Mouse (Mus musculus) stomach, embryonic 15.5 days (tissue): ENCODE measurements around the gene Pex1. TPM values are rescaled to one million over a fixed set of nuclear protein-coding genes. Genes with fewer than 3 reads are reported as not detected.
"Not testable (repeated sequence)": the region's sequence is repeated elsewhere in the genome, so short reads cannot be mapped to it uniquely, and the experiment has no call there.

ENCODE experiments used
- ATAC-seq: fragments of 200-750 bp; cut with Nextera tagmentation; 2 replicates; pipeline ENCODE4 v1.8.0; 2017; ENCODE audit warnings: low read depth, moderate number of reproducible peaks, moderate TSS enrichment; ENCODE audit not compliant: insufficient read depth, low FRiP score
- H3K27ac ChIP-seq: fragments of 300-500 bp; sonication (generic); 2 replicates; pipeline ENCODE4 v1.5.1; 2015; ENCODE audit warnings: mild to moderate bottlenecking, inconsistent platforms
- H3K27me3 ChIP-seq: fragments of 300-500 bp; sonication (generic); replicated peaks from 2 replicates; pipeline ENCODE4 v1.6.1; 2015; ENCODE audit warnings: inconsistent platforms
- H3K36me3 ChIP-seq: fragments of 300-500 bp; sonication (generic); 2 replicates; pipeline ENCODE4 v1.6.1; 2015; ENCODE audit warnings: inconsistent platforms
- H3K4me1 ChIP-seq: fragments of 300-500 bp; sonication (generic); 2 replicates; pipeline ENCODE4 v1.6.1; 2015; ENCODE audit warnings: inconsistent platforms
- H3K4me2 ChIP-seq: fragments of 300-500 bp; sonication (generic); 2 replicates; pipeline ENCODE4 v1.6.1; 2015; ENCODE audit warnings: mild to moderate bottlenecking, inconsistent platforms
- H3K4me3 ChIP-seq: fragments of 300-500 bp; sonication (generic); replicated peaks from 2 replicates; pipeline ENCODE4 v1.5.1; 2015; ENCODE audit warnings: inconsistent platforms
- H3K9ac ChIP-seq: fragments of 300-500 bp; sonication (generic); 2 replicates; pipeline ENCODE4 v1.6.1; 2015; ENCODE audit warnings: inconsistent platforms
- H3K9me3 ChIP-seq: fragments of 300-500 bp; sonication (generic); 2 replicates; pipeline ENCODE4 v1.6.1; 2016; ENCODE audit warnings: inconsistent platforms
- WGBS: fragments of 180-500 bp; shearing (Covaris S2); methylation state at CpG from one replicate; pipeline ENCODE4 v1.1.7; 2015; 5-methylcytosine and 5-hydroxymethylcytosine counted together
- polyA plus RNA-seq: library from polyadenylated mRNA; unstranded; fragments of >200 nt; fragmentation: Nextera tagmentation; extraction: Ambion mirVana; gene quantifications from 2 replicates; pipeline ENCODE4 v1.2.1, GENCODE M21; 2015

The Pex1 gene
- polyA plus RNA-seq, 1 experiment from 2014 or later: 12.9 TPM

- Histone ChIP-seq H3K36me3 (peaks cover 14% of the 10 kb centered on the region), H3K9me3 (no peaks in the 10 kb centered on the region), H3K4me3 (no peak overlapping the region), H3K4me2 (no peak overlapping the region), H3K9ac (no peak overlapping the region), H3K27me3 (no peaks in the 10 kb centered on the region), H3K27ac (no peak overlapping the region), H3K4me1 (peaks cover 7% of the 10 kb centered on the region; the same call in 1 of the 2 replicates)
- ATAC-seq: no peak
- 81% methylated on average over 6 of the region's 6 CpGs for WGBS
Measured at GRCm38 (mm10) chr5:3645326-3645725, 49.5 kb downstream of the Pex1 start.

DNA sequence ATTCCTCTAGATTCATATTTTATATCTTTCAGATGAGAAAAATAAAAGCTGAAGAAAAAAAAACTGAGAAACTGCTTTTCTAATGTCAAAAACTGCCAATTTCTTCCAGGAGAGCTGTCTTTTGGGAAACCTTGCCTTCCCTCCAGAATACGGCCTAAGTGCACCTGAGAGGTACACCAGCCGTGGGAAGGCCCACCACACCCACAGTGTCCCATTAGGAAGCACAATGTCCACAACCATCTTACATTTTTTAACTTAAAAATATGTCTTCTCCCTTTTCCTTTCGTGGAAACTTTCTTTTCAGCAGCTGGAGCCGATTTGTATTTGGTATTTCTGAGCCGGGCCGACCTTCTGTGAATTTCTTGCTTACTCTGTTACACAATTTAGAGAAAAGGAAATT lies 50.7 kb downstream of the Pex1 start:
- Histone ChIP-seq H3K9ac (peak overlapping the region; percentile 80), H3K27me3 (no peaks in the 10 kb centered on the region), H3K36me3 (peaks cover 12% of the 10 kb centered on the region), H3K4me1 (peaks cover 7% of the 10 kb centered on the region; the same call in 1 of the 2 replicates), H3K9me3 (no peaks in the 10 kb centered on the region), H3K4me3 (peak overlapping the region; percentile 98), H3K27ac (peak overlapping the region; percentile 35; the same call in 1 of the 2 replicates), H3K4me2 (peak overlapping the region; percentile 64)
- ATAC-seq: no peak
- 18% methylated on average over 6 of the region's 6 CpGs for WGBS

GRCm38 (mm10) chr5:3646991-3647707 lies 51.3 kb downstream of the Pex1 start:
- Histone ChIP-seq H3K4me2 (peak overlapping the region; percentile 64), H3K27me3 (no peaks in the 10 kb centered on the region), H3K9me3 (no peaks in the 10 kb centered on the region), H3K4me3 (peak overlapping the region; percentile 98), H3K27ac (peak overlapping the region; percentile 96), H3K36me3 (peaks cover 9% of the 10 kb centered on the region), H3K4me1 (peaks cover 7% of the 10 kb centered on the region; the same call in 1 of the 2 replicates), H3K9ac (peak overlapping the region; percentile 80)
- peak; percentile 61 for ATAC-seq
- WGBS: under 1% methylated on average over 56 of the region's 60 CpGs

GRCm38 (mm10) chr5:3647708-3648121 lies 51.8 kb downstream of the Pex1 start:
- H3K4me3 ChIP-seq: peak overlapping the region; percentile 98
- H3K4me2 ChIP-seq: peak overlapping the region; percentile 64
- peak overlapping the region; percentile 96 for H3K27ac ChIP-seq
- 0% methylated on average over 27 of the region's 46 CpGs for WGBS
- no peaks in the 10 kb centered on the region for H3K9me3 ChIP-seq
- ATAC-seq: peak; percentile 95
- no peaks in the 10 kb centered on the region for H3K27me3 ChIP-seq
- peak overlapping the region; percentile 80 for H3K9ac ChIP-seq
- H3K4me1 ChIP-seq: peaks cover 7% of the 10 kb centered on the region; the same call in 1 of the 2 replicates
- peaks cover 9% of the 10 kb centered on the region for H3K36me3 ChIP-seq

DNA sequence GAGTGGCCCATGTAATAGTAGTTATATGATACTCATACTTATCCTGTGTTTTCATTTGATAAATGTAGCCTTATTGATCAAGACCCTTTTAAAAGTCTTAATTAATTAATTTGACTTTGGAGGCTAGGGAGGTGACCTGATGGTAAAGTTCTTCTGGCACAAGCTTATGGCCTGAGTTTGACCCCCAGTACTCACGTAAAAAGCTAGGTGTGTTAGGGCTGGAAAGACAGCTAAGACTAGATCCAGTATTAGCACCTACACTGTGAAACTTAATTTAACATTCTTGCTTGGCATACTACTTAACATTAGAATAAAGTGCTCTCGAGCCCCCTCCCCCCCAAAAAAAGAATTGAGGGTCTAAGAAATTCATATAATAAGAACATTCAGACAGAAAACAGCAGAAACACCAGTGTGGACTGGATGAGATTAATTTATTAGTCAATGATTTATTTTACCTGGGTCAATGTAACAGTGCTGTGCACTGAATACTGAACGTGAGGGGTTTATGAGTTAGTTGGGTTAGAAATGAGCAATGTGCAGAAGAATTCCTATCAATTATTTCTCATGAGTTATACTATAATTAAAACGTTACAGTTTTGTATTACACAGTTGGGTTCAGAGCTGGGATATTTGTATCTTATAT lies 52.5 kb downstream of the Pex1 start:
- Histone ChIP-seq H3K27me3 (no peaks in the 10 kb centered on the region), H3K4me1 (peaks cover 7% of the 10 kb centered on the region; the same call in 1 of the 2 replicates), H3K9me3 (no peaks in the 10 kb centered on the region), H3K4me2 (peak overlapping the region; percentile 64; the same call in 1 of the 2 replicates), H3K36me3 (peaks cover 6% of the 10 kb centered on the region), H3K27ac (no peak overlapping the region), H3K9ac (no peak overlapping the region), H3K4me3 (no peak overlapping the region)
- 46% methylated on average over 4 of the region's 4 CpGs for WGBS
- ATAC-seq: no peak

GRCm38 (mm10) chr5:3648849-3649210 lies 53.0 kb downstream of the Pex1 start:
- peaks cover 4% of the 10 kb centered on the region; the same call in 1 of the 2 replicates for H3K36me3 ChIP-seq
- no peak overlapping the region for H3K4me2 ChIP-seq
- 69% methylated on average over 4 of the region's 4 CpGs for WGBS
- H3K9ac ChIP-seq: no peak overlapping the region
- H3K4me3 ChIP-seq: no peak overlapping the region
- no peak for ATAC-seq
- no peaks in the 10 kb centered on the region for H3K27me3 ChIP-seq
- peaks cover 7% of the 10 kb centered on the region; the same call in 1 of the 2 replicates for H3K4me1 ChIP-seq
- H3K9me3 ChIP-seq: no peaks in the 10 kb centered on the region
- H3K27ac ChIP-seq: no peak overlapping the region

DNA sequence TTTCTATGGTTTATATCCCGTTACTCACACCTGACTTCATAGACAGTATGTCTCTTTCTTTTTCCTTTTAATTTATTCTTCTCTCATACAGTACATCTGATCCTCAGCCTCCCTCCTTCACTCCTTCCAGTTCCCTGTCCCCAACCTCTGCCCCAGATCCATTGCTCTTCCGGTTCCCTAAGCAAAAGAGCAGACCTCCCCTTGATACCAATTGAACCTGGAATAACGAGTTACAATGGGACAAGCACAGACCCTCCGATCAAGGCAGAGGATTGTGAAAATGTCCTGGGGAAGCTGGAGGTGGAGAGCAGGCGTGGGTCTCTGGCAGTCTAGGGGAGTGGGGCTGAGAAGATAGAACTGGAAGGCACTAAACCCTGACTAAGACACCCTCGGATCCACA lies 55.0 kb downstream of the Pex1 start, which contains the start of gene Tmbim7:
Tmbim7 (plus strand) TSS at position 301 of the 400 bp plus-strand sequence.
- no peak within 1 kb of the TSS for H3K4me2 ChIP-seq
- H3K27me3 ChIP-seq: no peaks in the 10 kb centered on the region
- peaks cover 2% of the 10 kb centered on the region; the same call in 1 of the 2 replicates for H3K4me1 ChIP-seq
- 80% methylated on average over 6 of the region's 6 CpGs for WGBS
- H3K36me3 ChIP-seq: no peaks in the 10 kb centered on the region
- no peak within 1 kb of the TSS for H3K4me3 ChIP-seq
- H3K9ac ChIP-seq: no peak within 1 kb of the TSS
- H3K9me3 ChIP-seq: no peaks in the 10 kb centered on the region
- no peak for ATAC-seq
- H3K27ac ChIP-seq: no peak within 1 kb of the TSS

- WGBS: 83% methylated on average over 5 of the region's 5 CpGs
- Histone ChIP-seq H3K36me3 (no peaks in the 10 kb centered on the region), H3K4me3 (no peak overlapping the region), H3K9ac (no peak overlapping the region), H3K9me3 (no peaks in the 10 kb centered on the region), H3K4me1 (peaks cover under 1% of the 10 kb centered on the region; the same call in 1 of the 2 replicates), H3K27ac (no peak overlapping the region), H3K27me3 (no peaks in the 10 kb centered on the region), H3K4me2 (no peak overlapping the region)
- ATAC-seq: no peak
Measured at GRCm38 (mm10) chr5:3651621-3652020, 55.8 kb downstream of the Pex1 start.

DNA sequence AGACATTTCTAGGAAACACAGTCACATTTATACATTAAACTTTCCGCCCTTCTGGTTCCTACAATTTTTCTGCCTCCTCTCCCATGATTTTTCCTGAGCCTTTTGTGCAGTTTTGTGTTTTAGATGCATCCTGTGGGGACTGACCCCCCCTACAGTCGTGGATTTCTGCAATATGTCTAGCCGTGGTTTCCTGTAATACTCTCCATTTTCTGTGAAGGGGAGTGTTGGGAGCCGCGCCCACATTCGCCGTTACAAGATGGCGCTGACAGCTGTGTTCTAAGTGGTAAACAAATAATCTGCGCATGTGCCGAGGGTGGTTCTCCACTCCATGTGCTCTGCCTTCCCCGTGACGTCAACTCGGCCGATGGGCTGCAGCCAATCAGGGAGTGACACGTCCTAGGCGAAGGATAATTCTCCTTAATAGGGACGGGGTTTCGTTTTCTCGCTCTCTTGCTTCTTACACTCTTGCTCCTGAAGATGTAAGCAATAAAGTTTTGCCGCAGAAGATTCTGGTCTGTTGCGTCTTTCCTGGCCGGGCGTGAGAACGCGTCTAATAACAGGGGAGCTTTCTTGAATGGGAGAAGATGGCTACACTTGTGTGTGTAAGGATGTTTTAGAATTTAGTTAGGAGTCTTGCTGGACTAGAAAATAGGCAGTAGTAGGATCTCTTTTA lies 57.2 kb downstream of the Pex1 start:
- H3K27me3 ChIP-seq, ATAC-seq, H3K4me1 ChIP-seq, H3K4me3 ChIP-seq, H3K9ac ChIP-seq, H3K36me3 ChIP-seq, H3K4me2 ChIP-seq, H3K9me3 ChIP-seq, H3K27ac ChIP-seq: not testable (repeated sequence)
- WGBS: 88% methylated on average over 17 of the region's 25 CpGs

- Histone ChIP-seq H3K4me2 (no peak overlapping the region), H3K9ac (no peak overlapping the region), H3K4me3 (no peak overlapping the region), H3K9me3 (no peaks in the 10 kb centered on the region), H3K36me3 (no peaks in the 10 kb centered on the region), H3K27me3 (no peaks in the 10 kb centered on the region), H3K27ac (no peak overlapping the region), H3K4me1 (no peaks in the 10 kb centered on the region)
- 81% methylated on average over 4 of the region's 4 CpGs for WGBS
- no peak for ATAC-seq
Measured at GRCm38 (mm10) chr5:3653801-3654200, 57.9 kb downstream of the Pex1 start.

DNA sequence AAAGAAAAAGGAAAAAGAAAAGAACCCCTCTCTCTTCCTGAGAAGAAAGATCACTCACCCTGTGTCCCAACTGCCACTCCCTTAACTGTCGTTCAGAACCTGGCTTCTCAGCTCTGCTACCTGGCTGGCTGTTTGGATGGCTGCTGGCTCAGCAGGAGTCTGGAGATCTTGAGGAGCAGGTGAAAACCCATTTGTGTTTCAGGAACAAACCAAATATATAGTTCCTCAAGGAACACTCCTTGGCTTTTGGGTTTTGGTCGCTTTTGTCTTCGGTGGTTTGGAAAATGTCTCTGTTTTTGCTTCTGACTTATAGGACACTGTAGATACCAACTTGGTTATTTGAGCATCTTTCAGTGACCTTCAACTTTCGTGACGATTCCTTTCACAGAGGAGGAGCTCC lies 61.2 kb downstream of the Pex1 start, which contains the start of gene Gatad1:
Gatad1 (minus strand) TSS at position 101 of the 400 bp plus-strand sequence.
- 77% methylated on average over 5 of the region's 5 CpGs for WGBS
- H3K9ac ChIP-seq: no peak within 1 kb of the TSS
- no peaks in the 10 kb centered on the region for H3K9me3 ChIP-seq
- H3K4me3 ChIP-seq: no peak within 1 kb of the TSS
- no peak within 1 kb of the TSS for H3K4me2 ChIP-seq
- no peak within 1 kb of the TSS for H3K27ac ChIP-seq
- no peak for ATAC-seq
- H3K36me3 ChIP-seq: no peaks in the 10 kb centered on the region
- H3K27me3 ChIP-seq: no peaks in the 10 kb centered on the region
- H3K4me1 ChIP-seq: no peaks in the 10 kb centered on the region

GRCm38 (mm10) chr5:3665225-3665624 lies 69.4 kb downstream of the Pex1 start:
- no peak for ATAC-seq
- no peak overlapping the region for H3K27ac ChIP-seq

More at GRCm38 (mm10) chr5:3665225-3665624, 69.4 kb downstream of the Pex1 start:
- H3K27me3 ChIP-seq: no peaks in the 10 kb centered on the region
- no peaks in the 10 kb centered on the region for H3K4me1 ChIP-seq
- H3K9ac ChIP-seq: no peak overlapping the region
- H3K4me3 ChIP-seq: no peak overlapping the region
- H3K4me2 ChIP-seq: no peak overlapping the region
- whole genome bisulfite sequencing: 85% methylated on average over 2 of the region's 2 CpGs
- no peaks in the 10 kb centered on the region for H3K9me3 ChIP-seq
- H3K36me3 ChIP-seq: no peaks in the 10 kb centered on the region
